Mouse (Mus musculus) kidney, adult 2 months (tissue): ENCODE results near the gene Pbx2.

Experiments used
- CTCF ChIP-seq: fragments of 200-500 bp; conservative IDR thresholded peaks from 2 replicates; pipeline ENCODE4 v1.5.1; 2011; ENCODE audit warnings: low read depth, mild to moderate bottlenecking, control low read depth, low read length, moderate library complexity, mixed read lengths; ENCODE audit not compliant: insufficient read depth, insufficient read length
- POLR2A ChIP-seq: fragments of 200-500 bp; IDR thresholded peaks from one replicate; pipeline ENCODE4 v1.6.1; 2011; ENCODE audit warnings: low read depth, low read length, control low read depth

- TF ChIP-seq CTCF (no peak), POLR2A (no peak)
Measured at GRCm38 (mm10) chr17:34628644-34628967, 37.5 kb downstream of the Pbx2 start.
